Mouse (Mus musculus) gastrocnemius, adult 8-10 months (tissue): ENCODE measurements around the gene Gna11. TPM values are rescaled to one million over a fixed set of nuclear protein-coding genes. Genes with fewer than 3 reads are reported as not detected.
A peak's percentile ranks its signal among the peaks of the same experiment; 100 is the strongest.

Source experiments
- DNase-seq, 2 experiments: peaks; one replicate each; pipeline ENCODE4 v3.0.0; 2022; ENCODE audit warnings: low spot score in 2 of 2
- total RNA-seq, 4 experiments: library from RNA; stranded (reverse); gene quantifications; 2 replicates each; pipeline ENCODE4 v1.2.4; 2022

Gna11 gene
- total RNA-seq, 4 experiments from 2014 or later = 26.2 to 30.7 (median 28.4) TPM

- DNase-seq = no peak
These were observed 37.9 kb downstream of the Gna11 start for GRCm38 (mm10) chr10:81507095-81507494.

- no peak for DNase-seq
These were observed 39.9 kb downstream of the Gna11 start for GRCm38 (mm10) chr10:81505016-81505664.

DNA sequence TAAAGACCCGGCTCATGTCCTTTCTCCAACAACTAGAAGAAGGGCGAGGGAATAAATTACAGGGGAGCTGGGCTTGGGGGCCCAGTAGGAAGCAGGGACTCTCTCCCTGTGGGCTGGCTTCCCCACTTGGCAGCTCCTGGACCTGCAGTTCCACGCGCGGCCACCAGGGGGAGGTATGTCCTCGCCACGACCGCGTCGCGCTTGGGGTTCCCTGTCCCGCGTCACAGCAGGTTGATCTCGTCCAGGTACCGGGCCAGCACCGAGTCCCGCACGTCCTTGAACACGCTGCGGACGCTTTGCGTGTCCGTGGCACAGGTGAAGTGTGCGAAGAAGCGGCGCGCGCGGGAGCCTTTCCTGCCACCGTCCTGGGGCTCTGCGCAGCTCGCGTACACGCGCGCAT, 42.3 kb downstream of the Gna11 start:
- peak; percentile 81 to 82 for DNase-seq

- no peak for DNase-seq
These were observed 43.1 kb downstream of the Gna11 start for GRCm38 (mm10) chr10:81501863-81502262.

DNA sequence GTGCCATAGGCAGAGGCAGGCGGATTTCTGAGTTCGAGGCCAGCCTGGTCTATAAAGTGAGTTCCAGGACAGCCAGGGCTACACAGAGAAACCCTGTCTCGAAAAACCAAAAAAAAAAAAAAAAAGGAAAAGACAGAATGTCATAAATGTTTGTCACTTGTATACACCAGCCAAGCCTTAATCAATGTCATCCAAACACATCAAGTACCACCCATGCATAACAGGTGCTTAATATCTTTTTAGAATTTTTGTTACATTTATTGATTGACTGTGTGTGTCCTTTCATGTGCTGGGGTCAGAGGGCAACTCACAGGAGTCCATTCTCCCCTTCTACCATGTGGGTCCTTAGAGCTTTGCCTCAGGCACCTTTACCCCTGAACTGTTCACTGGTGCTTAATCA, 45.0 kb downstream of the Gna11 start, which contains the start of gene S1pr4:
TSS of gene S1pr4 (minus strand) at position 101 of the 400 bp plus-strand sequence.
- DNase-seq = no peak

- no peak for DNase-seq
These were observed 45.6 kb downstream of the Gna11 start for GRCm38 (mm10) chr10:81499250-81499901.

DNA sequence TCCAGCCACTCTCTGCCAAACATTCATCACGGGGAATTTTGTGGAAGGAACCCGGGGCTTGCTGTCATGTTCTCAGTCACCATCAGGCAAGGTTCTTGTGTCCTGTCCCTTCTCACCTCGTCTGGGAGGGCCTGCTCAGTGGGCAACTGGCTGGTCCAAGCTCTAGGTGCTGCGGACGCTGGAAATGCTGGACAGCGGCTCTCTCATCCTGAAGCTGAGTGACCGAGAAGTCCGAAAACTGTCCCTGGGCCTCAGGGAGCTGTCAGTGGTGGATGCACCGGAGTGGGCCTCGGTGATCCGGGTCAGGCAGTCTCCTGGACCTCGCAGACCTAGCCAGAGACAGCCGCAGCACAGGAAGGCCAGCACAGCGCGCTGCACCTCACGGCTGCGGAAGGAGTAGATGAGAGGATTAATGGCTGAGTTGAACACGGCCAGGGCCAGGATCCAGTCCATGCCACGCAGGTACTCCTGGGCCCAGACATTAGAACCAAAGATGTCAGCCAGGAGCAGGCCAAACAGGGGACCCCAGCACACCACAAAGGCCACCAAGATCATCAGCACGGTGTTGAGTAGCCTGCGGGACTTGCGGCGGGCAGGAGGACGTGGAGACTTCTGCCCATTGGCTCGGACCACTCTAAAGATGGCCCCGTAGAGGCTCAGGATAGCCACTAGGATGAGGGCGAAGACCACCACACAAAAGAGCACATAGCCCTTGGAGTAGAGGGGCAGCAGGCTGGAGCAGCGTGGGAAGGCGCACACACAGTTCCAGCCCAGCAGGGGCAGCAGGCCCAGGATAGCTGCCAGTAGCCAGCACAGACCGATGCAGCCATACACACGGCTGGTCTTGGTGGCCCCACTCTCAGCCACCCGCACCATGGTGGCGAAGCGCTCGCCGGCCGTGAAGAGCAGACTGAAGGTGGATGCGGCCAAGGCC, 46.4 kb downstream of the Gna11 start:
- DNase-seq = no peak

DNA sequence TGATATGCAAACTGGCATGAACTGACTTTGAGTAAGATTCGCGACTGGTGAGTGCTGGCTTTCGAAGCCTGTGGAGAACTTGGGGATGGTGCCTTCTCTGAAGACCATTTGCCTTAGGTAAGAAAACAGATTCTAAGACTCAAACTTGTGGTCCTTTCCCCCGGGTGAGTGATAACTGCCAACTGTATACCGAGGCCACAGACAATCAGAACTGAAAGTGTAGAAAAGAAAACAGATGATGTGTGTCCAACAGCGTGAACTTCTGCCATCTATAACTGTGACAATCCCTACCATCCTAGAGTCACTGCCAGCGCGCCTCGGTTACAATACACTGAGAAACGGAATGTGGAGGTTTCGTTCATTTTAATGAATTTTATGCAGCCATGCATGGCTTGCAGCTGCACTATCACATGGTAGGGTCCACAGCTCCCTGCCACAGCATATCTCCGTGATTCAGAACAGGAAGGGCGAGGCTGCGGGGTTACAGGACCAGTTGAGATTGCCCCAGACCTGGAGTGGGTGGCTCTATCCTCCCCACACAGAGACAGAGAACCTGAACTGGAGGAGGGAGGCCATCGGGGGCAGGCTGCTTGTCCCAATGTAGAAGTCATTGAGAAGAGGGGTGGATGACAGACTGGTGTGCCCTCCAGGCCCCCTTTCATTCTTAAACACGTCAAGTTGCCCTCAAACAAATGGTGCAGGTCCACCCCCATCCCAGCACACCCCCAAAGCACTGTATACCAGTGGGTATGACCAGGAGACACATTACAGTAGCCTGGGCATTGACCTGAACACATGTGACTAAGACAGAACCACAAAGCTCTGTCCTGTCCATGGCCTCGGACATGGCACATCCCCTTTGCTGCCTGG, 47.4 kb downstream of the Gna11 start:
- DNase-seq = no peak

DNA sequence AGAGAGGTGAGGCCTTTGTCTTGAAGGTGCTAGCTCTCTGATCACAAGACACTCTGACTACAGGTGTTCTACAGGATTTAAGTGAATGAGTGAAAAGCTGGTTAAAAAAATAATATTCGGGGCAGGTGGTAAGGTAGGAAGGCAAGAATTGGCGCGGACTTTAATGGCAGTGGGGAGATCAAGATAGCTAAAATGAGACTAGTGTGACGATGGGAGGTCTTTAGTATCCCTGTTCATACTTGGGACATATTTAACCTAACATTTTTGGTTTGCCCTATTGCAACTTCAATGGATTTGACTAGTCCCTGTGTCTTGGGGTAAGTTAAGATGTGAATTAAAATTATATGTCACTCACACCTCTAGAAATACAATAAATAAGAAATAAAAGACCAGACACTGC, 48.0 kb downstream of the Gna11 start:
- no peak for DNase-seq

DNA sequence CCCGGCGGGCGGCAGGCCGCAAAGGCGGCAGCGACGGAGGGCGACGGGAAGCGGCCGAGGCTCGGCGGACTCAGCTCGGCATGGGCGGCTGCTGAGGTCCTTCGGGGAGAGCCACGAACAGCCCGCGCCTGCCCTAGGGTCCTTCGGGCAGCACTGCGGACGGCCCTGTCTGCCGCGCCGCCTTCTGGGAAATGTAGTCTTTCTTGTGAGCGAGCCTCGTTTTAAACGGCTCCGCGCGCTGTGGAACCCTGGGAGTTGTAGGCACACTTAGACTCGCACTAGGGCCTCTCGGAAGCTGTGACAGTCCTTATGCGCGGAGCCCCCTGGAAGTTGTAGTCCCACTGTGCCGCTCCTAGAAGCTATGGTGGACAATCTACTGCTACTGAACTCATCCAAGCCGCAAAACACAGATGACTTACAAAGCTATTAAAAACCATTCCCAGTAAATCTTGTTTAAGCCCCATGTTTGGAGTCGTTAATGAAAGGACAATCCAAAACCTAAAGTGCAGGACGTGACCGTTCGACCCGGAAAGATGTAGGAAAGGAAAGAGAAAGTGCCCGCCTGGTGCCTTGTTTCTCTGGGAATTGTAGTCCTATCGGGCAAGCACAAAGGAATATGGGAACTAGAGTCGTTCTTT, 48.6 kb downstream of the Gna11 start, which contains the start of gene Ncln:
TSS of gene Ncln (minus strand) at position 129 of the 638 bp plus-strand sequence.
- peak; percentile 97 for DNase-seq

DNA sequence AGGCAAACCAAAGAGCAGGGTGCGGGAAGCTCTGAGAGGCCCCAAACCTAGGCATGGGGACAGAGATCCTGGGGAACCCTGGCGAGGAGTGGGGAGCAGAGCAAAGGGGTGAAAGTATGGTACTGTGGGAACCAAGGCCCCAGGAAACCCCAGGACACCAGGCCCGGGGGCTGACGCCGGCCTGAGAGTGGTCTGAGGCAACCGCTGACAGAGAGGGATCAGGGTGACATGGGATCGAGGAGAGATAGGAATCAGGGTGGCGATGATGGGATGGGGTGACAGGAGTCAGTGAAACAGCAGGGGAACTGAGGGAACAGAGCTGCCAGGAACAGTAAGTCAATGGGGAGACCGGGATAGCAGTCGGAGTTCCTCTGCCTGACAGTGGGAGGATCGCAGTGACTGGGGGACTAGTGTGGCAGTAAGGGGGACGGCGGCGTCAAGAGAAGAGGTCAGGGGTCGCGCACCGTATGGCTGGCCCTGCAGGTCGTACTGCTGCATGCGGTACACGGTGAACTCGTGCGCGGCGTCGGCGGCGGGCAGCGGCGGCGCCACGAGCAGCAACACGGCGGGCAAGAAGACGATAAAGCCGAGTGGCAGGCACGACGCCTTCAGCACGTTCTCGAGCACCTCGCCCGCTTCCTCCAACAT, 49.2 kb downstream of the Gna11 start:
- no peak for DNase-seq

DNA sequence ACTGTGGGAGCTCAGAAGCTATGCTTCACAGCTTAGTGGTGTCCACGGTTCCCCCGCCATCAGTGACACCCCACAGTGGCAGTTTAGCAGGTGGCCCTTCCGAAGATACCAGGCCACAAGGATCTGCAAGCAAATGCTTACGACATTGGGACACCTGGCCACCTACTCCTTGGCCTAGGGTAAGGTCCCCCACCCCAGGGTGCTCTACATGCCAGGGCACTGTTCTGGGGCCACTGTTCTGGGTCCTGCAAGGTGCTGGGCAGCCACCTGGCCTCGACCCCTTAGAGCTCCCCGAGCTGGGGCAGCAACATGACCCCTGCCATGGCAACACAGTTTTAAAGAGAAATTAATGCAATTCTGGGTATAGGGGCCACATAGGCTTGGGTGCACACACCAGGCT, 49.8 kb downstream of the Gna11 start:
- no peak for DNase-seq

DNA sequence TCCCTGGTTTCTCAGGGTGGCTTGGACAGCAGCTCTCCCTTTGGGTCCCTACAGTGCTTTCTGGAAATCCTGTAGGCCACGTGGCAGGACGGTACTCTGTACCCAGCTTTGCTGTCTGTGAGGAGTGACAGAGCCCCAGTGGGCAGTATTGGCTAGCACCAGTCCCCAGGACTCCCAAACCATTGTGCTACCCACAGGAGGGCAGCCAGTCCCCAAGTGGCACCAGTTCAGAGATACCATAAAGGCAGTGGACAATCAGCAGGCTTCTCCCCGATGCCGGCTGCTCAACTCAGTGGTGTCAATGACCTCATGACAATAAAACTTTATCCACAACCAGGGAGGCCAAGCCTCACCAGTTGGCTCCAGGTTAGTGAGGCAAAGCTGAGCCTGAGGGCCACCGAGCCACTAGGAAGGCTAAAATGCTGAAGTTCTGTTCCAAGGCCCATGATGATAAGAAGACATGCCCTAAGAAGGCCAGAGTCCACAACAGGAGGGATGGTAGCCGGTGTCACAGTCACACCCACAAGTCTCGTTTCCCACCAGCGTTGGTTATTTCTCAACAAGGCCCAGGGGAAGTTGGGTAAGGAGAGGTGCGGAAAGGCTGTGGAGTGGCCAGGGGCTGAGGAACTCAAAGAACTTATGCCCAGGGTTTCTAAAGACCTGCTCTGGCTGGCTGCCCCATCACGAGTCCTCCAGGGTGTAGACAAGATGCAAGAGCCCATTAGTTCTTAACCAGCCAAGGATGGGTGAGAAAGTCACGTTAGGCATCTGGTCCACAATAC, 50.5 kb downstream of the Gna11 start:
- DNase-seq = no peak

GRCm38 (mm10) chr10:81493601-81494220, 51.3 kb downstream of the Gna11 start:
- DNase-seq = no peak

DNA sequence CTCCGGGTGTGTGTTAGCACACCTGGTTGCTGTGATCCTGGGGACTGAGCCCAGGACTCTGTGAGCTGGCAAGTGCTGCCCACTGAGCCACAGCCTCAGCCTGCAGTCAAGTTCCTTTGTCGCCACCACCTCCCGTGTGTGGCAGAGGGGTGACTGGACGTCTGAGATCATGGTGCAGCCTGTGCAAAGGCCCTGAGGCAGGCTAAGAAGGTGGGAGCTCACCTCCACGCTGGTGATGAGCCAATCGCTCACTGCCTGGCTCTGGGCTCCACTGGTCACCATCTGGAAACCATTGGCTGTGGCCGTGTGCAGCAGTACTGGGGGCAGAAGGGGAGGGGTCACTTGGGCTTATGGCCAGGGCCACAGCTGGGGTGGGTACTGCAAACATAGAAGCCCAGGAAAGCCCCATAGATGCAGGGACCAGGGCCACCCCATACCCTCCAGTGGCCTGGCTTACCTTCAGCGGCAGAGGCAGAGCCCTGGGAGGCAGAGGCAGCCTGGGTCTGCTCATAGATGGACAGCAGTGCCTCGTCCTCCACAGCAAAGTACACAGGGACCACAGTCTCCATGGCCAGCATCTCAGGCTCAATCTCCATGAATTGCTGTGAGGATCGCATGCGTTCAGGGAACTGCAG, 52.3 kb downstream of the Gna11 start:
- no peak for DNase-seq

GRCm38 (mm10) chr10:81491018-81491417, 54.0 kb downstream of the Gna11 start:
- DNase-seq = no peak

DNA sequence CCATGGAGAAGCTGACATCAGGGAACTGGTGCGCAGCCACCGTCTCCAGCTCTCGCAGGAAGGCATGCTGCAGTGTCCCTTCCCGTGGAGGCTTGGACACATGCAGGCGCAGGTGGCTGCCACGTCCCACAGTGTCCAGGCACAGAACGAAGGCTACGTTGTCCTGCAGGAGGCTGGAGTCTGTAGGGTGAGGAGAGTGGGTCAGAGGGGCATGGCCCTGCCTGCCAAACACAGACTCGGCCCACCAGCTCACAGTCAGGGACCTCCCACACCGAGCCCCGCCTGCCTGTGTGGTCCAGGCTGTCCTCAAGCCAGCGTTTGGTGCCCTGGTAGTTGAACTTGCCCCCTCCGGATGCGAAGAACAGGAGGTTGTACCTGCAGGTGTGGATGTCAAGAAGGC, 55.0 kb downstream of the Gna11 start:
- no peak for DNase-seq

DNA sequence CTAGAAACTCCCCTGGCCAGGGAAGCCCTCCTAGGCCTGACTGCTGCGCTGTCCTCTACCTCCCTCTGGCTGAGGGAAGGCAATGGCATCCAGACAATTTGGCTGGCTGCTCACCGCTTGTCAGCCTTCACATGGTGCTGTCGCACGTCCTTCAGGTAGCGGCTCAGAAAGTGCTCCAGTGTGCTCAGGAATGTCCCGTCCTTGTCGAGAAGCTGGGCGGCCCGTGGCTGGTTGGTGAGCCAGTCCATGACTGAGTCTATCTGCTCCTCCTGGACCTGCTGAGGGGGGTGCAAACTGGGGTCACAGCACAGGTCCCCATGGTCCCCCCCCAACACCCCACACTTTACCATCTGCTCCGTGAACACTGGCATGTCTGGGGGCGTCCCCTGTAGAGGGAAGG, 56.9 kb downstream of the Gna11 start:
- no peak for DNase-seq
